Mouse (Mus musculus) liver, embryonic 16.5 days (tissue): ENCODE results near the gene Rasal3. TPM values are rescaled to one million over a fixed set of nuclear protein-coding genes. Genes with fewer than 3 reads are reported as not detected.
A peak's percentile ranks its signal among the peaks of the same experiment; 100 is the strongest.

Experiments
- ATAC-seq: fragments of 200-750 bp; cut with Nextera tagmentation; 2 replicates; pipeline ENCODE4 v1.8.0; 2017; ENCODE audit warnings: low read depth, mild to moderate bottlenecking, moderate number of reproducible peaks, moderate library complexity
- H3K27ac ChIP-seq: fragments of 300-500 bp; sonication (generic); 2 replicates; pipeline ENCODE4 v1.5.1; 2014; ENCODE audit warnings: mild to moderate bottlenecking, low read length
- H3K27me3 ChIP-seq: fragments of 300-500 bp; sonication (generic); 2 replicates; pipeline ENCODE4 v1.6.1; 2014; ENCODE audit warnings: low read depth, low read length, mixed read lengths; ENCODE audit not compliant: control insufficient read depth, insufficient read depth
- H3K36me3 ChIP-seq: fragments of 300-500 bp; sonication (generic); 2 replicates; pipeline ENCODE4 v1.6.1; 2014; ENCODE audit warnings: mild to moderate bottlenecking; ENCODE audit not compliant: control insufficient read depth, insufficient read depth
- H3K4me1 ChIP-seq: fragments of 300-500 bp; sonication (generic); 2 replicates; pipeline ENCODE4 v1.6.1; 2014; ENCODE audit warnings: low read depth, low read length, mixed read lengths; ENCODE audit not compliant: control insufficient read depth
- H3K4me2 ChIP-seq: fragments of 300-500 bp; sonication (generic); 2 replicates; pipeline ENCODE4 v1.6.1; 2014; ENCODE audit warnings: low read depth, low read length, mixed read lengths
- H3K4me3 ChIP-seq: fragments of 300-500 bp; sonication (generic); 2 replicates; pipeline ENCODE4 v1.5.1; 2014; ENCODE audit warnings: low read depth, mild to moderate bottlenecking, low read length
- H3K9ac ChIP-seq: fragments of 300-500 bp; sonication (generic); 2 replicates; pipeline ENCODE4 v1.6.1; 2014; ENCODE audit warnings: low read depth, low read length
- H3K9me3 ChIP-seq: fragments of 300-500 bp; sonication (generic); replicated peaks from 2 replicates; pipeline ENCODE4 v1.6.1; 2016; ENCODE audit warnings: low read length; ENCODE audit not compliant: control insufficient read depth
- WGBS: fragments of 180-500 bp; shearing (Covaris S2); extraction: QIAGEN DNeasy Blood & Tissue Kit; methylation state at CpG from one replicate; pipeline ENCODE4 v1.1.7; 2014; ENCODE audit not compliant: insufficient replicate concordance; 5-methylcytosine and 5-hydroxymethylcytosine counted together
- polyA plus RNA-seq: library from polyadenylated mRNA; unstranded; fragments of >200 nt; fragmentation: Nextera tagmentation; extraction: Ambion mirVana; gene quantifications from 2 replicates; pipeline ENCODE4 v1.2.1, GENCODE M21; 2015

The Rasal3 gene
- 2.6 and 2.9 TPM in 2 replicates for polyA plus RNA-seq

- H3K27me3 ChIP-seq: no peaks in the 10 kb centered on the region
- 14% methylated on average over 7 of the region's 8 CpGs for WGBS
- no peaks in the 10 kb centered on the region; the same call in none of the 2 replicates for H3K4me1 ChIP-seq
- peak within 1 kb of the TSS; percentile 41; the same call in 1 of the 2 replicates for H3K27ac ChIP-seq
- peak within 1 kb of the TSS; percentile 52 for H3K4me2 ChIP-seq
- H3K9me3 ChIP-seq: no peaks in the 10 kb centered on the region
- H3K4me3 ChIP-seq: peak within 1 kb of the TSS; percentile 50
- peak within 1 kb of the TSS; percentile 48 for H3K9ac ChIP-seq
- no peak for ATAC-seq
- H3K36me3 ChIP-seq: no peaks in the 10 kb centered on the region
Observed at GRCm38 (mm10) chr17:32403417-32403816, at the start of gene Rasal3. Gene Rasal3 (minus strand): TSS chr17:32403583.

GRCm38 (mm10) chr17:32452482-32452881, 49.1 kb upstream of the Rasal3 start, which contains the start of gene Cyp4f39:
Gene Cyp4f39 (plus strand): TSS chr17:32452723.
- H3K36me3 ChIP-seq: no peaks in the 10 kb centered on the region
- H3K4me1 ChIP-seq: peaks cover 33% of the 10 kb centered on the region
- H3K4me2 ChIP-seq: peak within 1 kb of the TSS; percentile 52
- H3K27ac ChIP-seq: no peak within 1 kb of the TSS
- peak within 1 kb of the TSS; percentile 22 for H3K4me3 ChIP-seq
- H3K9me3 ChIP-seq: no peaks in the 10 kb centered on the region
- ATAC-seq: peak; percentile 58
- no peak within 1 kb of the TSS for H3K9ac ChIP-seq
- H3K27me3 ChIP-seq: no peaks in the 10 kb centered on the region
- WGBS: 3% methylated on average over 19 of the region's 19 CpGs

GRCm38 (mm10) chr17:32450844-32451537, 47.6 kb upstream of the Rasal3 start:
- H3K9ac ChIP-seq: no peak overlapping the region
- H3K4me1 ChIP-seq: peaks cover 33% of the 10 kb centered on the region
- no peaks in the 10 kb centered on the region for H3K36me3 ChIP-seq
- no peaks in the 10 kb centered on the region for H3K9me3 ChIP-seq
- no peak overlapping the region for H3K4me2 ChIP-seq
- 44% methylated on average over 2 of the region's 2 CpGs for WGBS
- no peak overlapping the region for H3K4me3 ChIP-seq
- H3K27me3 ChIP-seq: no peaks in the 10 kb centered on the region
- ATAC-seq: no peak
- H3K27ac ChIP-seq: no peak overlapping the region

GRCm38 (mm10) chr17:32449042-32449441, 45.7 kb upstream of the Rasal3 start:
- Histone ChIP-seq H3K4me2 (no peak overlapping the region), H3K27me3 (no peaks in the 10 kb centered on the region), H3K27ac (no peak overlapping the region), H3K36me3 (no peaks in the 10 kb centered on the region), H3K4me3 (no peak overlapping the region), H3K4me1 (peaks cover 20% of the 10 kb centered on the region), H3K9ac (no peak overlapping the region), H3K9me3 (no peaks in the 10 kb centered on the region)
- ATAC-seq: no peak
- 75% methylated on average over 1 of the region's 1 CpGs for WGBS

- Histone ChIP-seq H3K27ac (no peak overlapping the region), H3K9ac (no peak overlapping the region), H3K4me1 (peaks cover 2% of the 10 kb centered on the region), H3K36me3 (no peaks in the 10 kb centered on the region), H3K4me3 (no peak overlapping the region), H3K27me3 (no peaks in the 10 kb centered on the region; the same call in 1 of the 2 replicates), H3K4me2 (no peak overlapping the region), H3K9me3 (no peaks in the 10 kb centered on the region)
- no peak for ATAC-seq
Observed at GRCm38 (mm10) chr17:32447195-32447594, 43.8 kb upstream of the Rasal3 start.

GRCm38 (mm10) chr17:32445016-32445415, 41.6 kb upstream of the Rasal3 start:
- Histone ChIP-seq H3K4me1 (no peaks in the 10 kb centered on the region), H3K4me2 (no peak overlapping the region), H3K9ac (no peak overlapping the region), H3K27me3 (no peaks in the 10 kb centered on the region; the same call in 1 of the 2 replicates), H3K36me3 (no peaks in the 10 kb centered on the region), H3K27ac (no peak overlapping the region), H3K9me3 (no peaks in the 10 kb centered on the region), H3K4me3 (no peak overlapping the region)
- no peak for ATAC-seq
- 60% methylated on average over 5 of the region's 5 CpGs for WGBS

GRCm38 (mm10) chr17:32443245-32443644, 39.9 kb upstream of the Rasal3 start:
- H3K9me3 ChIP-seq: no peaks in the 10 kb centered on the region
- no peaks in the 10 kb centered on the region for H3K36me3 ChIP-seq
- 40% methylated on average over 6 of the region's 6 CpGs for WGBS
- H3K4me3 ChIP-seq: no peak overlapping the region
- no peaks in the 10 kb centered on the region for H3K4me1 ChIP-seq
- no peaks in the 10 kb centered on the region; the same call in none of the 2 replicates for H3K27me3 ChIP-seq
- no peak overlapping the region for H3K4me2 ChIP-seq
- no peak overlapping the region for H3K9ac ChIP-seq
- H3K27ac ChIP-seq: no peak overlapping the region
- no peak for ATAC-seq

GRCm38 (mm10) chr17:32437106-32437505, 33.7 kb upstream of the Rasal3 start:
- H3K36me3 ChIP-seq: no peaks in the 10 kb centered on the region
- H3K27me3 ChIP-seq: no peaks in the 10 kb centered on the region; the same call in 1 of the 2 replicates
- no peak overlapping the region for H3K4me2 ChIP-seq
- no peak overlapping the region for H3K9ac ChIP-seq
- H3K4me3 ChIP-seq: no peak overlapping the region
- WGBS: 78% methylated on average over 4 of the region's 4 CpGs
- H3K27ac ChIP-seq: no peak overlapping the region
- no peak for ATAC-seq
- no peaks in the 10 kb centered on the region for H3K9me3 ChIP-seq
- no peaks in the 10 kb centered on the region for H3K4me1 ChIP-seq

GRCm38 (mm10) chr17:32435151-32435550, 31.8 kb upstream of the Rasal3 start:
- Histone ChIP-seq H3K36me3 (no peaks in the 10 kb centered on the region), H3K9me3 (no peaks in the 10 kb centered on the region), H3K4me3 (no peak overlapping the region), H3K27me3 (no peaks in the 10 kb centered on the region; the same call in 1 of the 2 replicates), H3K27ac (no peak overlapping the region), H3K4me2 (no peak overlapping the region), H3K4me1 (no peaks in the 10 kb centered on the region), H3K9ac (no peak overlapping the region)
- WGBS: 60% methylated on average over 5 of the region's 5 CpGs
- no peak for ATAC-seq
